Mouse (Mus musculus) neural tube, embryonic 11.5 days (tissue): ENCODE measurements around the gene Sh3pxd2a. TPM values are rescaled to one million over a fixed set of nuclear protein-coding genes. Genes with fewer than 3 reads are reported as not detected.

Experiments used
- ATAC-seq: fragments of 200-750 bp; cut with Nextera tagmentation; 2 replicates; pipeline ENCODE4 v1.8.0; 2017; ENCODE audit warnings: moderate number of reproducible peaks, mild to moderate bottlenecking, moderate TSS enrichment, moderate library complexity; ENCODE audit not compliant: insufficient read depth, low FRiP score, low TSS enrichment
- DNase-seq: peaks from one replicate; pipeline ENCODE4 v3.0.0-alpha.2; 2015; ENCODE audit warnings: low spot score
- H3K27ac ChIP-seq: fragments of 300-500 bp; sonication (generic); 2 replicates; pipeline ENCODE4 v1.5.1; 2014; ENCODE audit warnings: low read depth, mild to moderate bottlenecking, low read length
- H3K27me3 ChIP-seq: fragments of 300-500 bp; sonication (generic); 2 replicates; pipeline ENCODE4 v1.6.1; 2014; ENCODE audit warnings: mild to moderate bottlenecking, low read length, mixed read lengths; ENCODE audit not compliant: control insufficient read depth, insufficient read depth
- H3K36me3 ChIP-seq: fragments of 300-500 bp; sonication (generic); 2 replicates; pipeline ENCODE4 v1.6.1; 2014; ENCODE audit warnings: mild to moderate bottlenecking, low read length, moderate library complexity, mixed read lengths; ENCODE audit not compliant: control insufficient read depth, insufficient read depth
- H3K4me1 ChIP-seq: fragments of 300-500 bp; sonication (generic); 2 replicates; pipeline ENCODE4 v1.6.1; 2014; ENCODE audit warnings: low read length, mixed read lengths; ENCODE audit not compliant: control insufficient read depth, insufficient read depth
- H3K4me2 ChIP-seq: fragments of 300-500 bp; sonication (generic); 2 replicates; pipeline ENCODE4 v1.6.1; 2014; ENCODE audit warnings: low read depth, mild to moderate bottlenecking, moderate library complexity
- H3K4me3 ChIP-seq: fragments of 300-500 bp; sonication (generic); 2 replicates; pipeline ENCODE4 v1.5.1; 2014; ENCODE audit warnings: low read depth, low read length
- H3K9ac ChIP-seq: fragments of 300-500 bp; sonication (generic); 2 replicates; pipeline ENCODE4 v1.6.1; 2014; ENCODE audit warnings: mild to moderate bottlenecking, low read length
- H3K9me3 ChIP-seq: fragments of 300-500 bp; sonication (generic); 2 replicates; pipeline ENCODE4 v1.6.1; 2016; ENCODE audit warnings: low read length; ENCODE audit not compliant: control insufficient read depth
- whole genome bisulfite sequencing: fragments of 180-500 bp; shearing (Covaris S2); extraction: QIAGEN DNeasy Blood & Tissue Kit; methylation state at CpG from one replicate; pipeline ENCODE4 v1.1.7; 2014; 5-methylcytosine and 5-hydroxymethylcytosine counted together
- polyA plus RNA-seq: library from polyadenylated mRNA; unstranded; fragments of >200 nt; fragmentation: Nextera tagmentation; extraction: Ambion mirVana; gene quantifications from 2 replicates; pipeline ENCODE4 v1.2.1, GENCODE M21; 2014

The Sh3pxd2a gene
- polyA plus RNA-seq, 1 experiment from 2014 or later, result 4.7 TPM

GRCm38 (mm10) chr19:47440967-47441366, 23.2 kb downstream of the Sh3pxd2a start:
- Histone ChIP-seq H3K27me3 (no peaks in the 10 kb centered on the region), H3K36me3 (no peaks in the 10 kb centered on the region), H3K4me2 (no peak overlapping the region), H3K4me3 (no peak overlapping the region), H3K4me1 (peaks cover 16% of the 10 kb centered on the region), H3K27ac (no peak overlapping the region), H3K9ac (no peak overlapping the region), H3K9me3 (no peaks in the 10 kb centered on the region)
- DNase-seq (no peak), ATAC-seq (no peak)
- WGBS, result 83% methylated on average over 4 of the region's 4 CpGs

- no peak overlapping the region for H3K4me3 ChIP-seq
- H3K27me3 ChIP-seq, result no peaks in the 10 kb centered on the region
- DNase-seq (no peak), ATAC-seq (no peak)
- H3K9me3 ChIP-seq, result no peaks in the 10 kb centered on the region
- H3K4me2 ChIP-seq, result no peak overlapping the region
- H3K36me3 ChIP-seq, result no peaks in the 10 kb centered on the region
- H3K4me1 ChIP-seq, result peaks cover 16% of the 10 kb centered on the region
- H3K27ac ChIP-seq, result no peak overlapping the region
- no peak overlapping the region for H3K9ac ChIP-seq
- WGBS, result 96% methylated on average over 7 of the region's 7 CpGs
Measured at GRCm38 (mm10) chr19:47440435-47440803, 23.8 kb downstream of the Sh3pxd2a start.

- peaks cover 16% of the 10 kb centered on the region for H3K4me1 ChIP-seq
- ATAC-seq, result no peak
- H3K4me2 ChIP-seq, result no peak overlapping the region
- WGBS, result 84% methylated on average over 9 of the region's 9 CpGs
- H3K27ac ChIP-seq, result no peak overlapping the region
- H3K9me3 ChIP-seq, result no peaks in the 10 kb centered on the region
- H3K4me3 ChIP-seq, result no peak overlapping the region
- DNase-seq, result no peak
- no peak overlapping the region for H3K9ac ChIP-seq
- H3K27me3 ChIP-seq, result no peaks in the 10 kb centered on the region
- H3K36me3 ChIP-seq, result no peaks in the 10 kb centered on the region
Measured at GRCm38 (mm10) chr19:47439726-47440434, 24.3 kb downstream of the Sh3pxd2a start.

GRCm38 (mm10) chr19:47438445-47438844, 25.8 kb downstream of the Sh3pxd2a start:
- H3K27ac ChIP-seq, result no peak overlapping the region
- DNase-seq (no peak), ATAC-seq (no peak)
- H3K9me3 ChIP-seq, result no peaks in the 10 kb centered on the region
- peaks cover 4% of the 10 kb centered on the region for H3K4me1 ChIP-seq
- no peak overlapping the region for H3K9ac ChIP-seq
- H3K36me3 ChIP-seq, result no peaks in the 10 kb centered on the region
- H3K27me3 ChIP-seq, result no peaks in the 10 kb centered on the region
- no peak overlapping the region for H3K4me2 ChIP-seq
- 72% methylated on average over 5 of the region's 5 CpGs for WGBS
- H3K4me3 ChIP-seq, result no peak overlapping the region

GRCm38 (mm10) chr19:47437040-47437439, 27.2 kb downstream of the Sh3pxd2a start:
- no peaks in the 10 kb centered on the region for H3K36me3 ChIP-seq
- H3K4me2 ChIP-seq, result no peak overlapping the region
- H3K4me1 ChIP-seq, result peaks cover 6% of the 10 kb centered on the region; the same call in 1 of the 2 replicates
- no peak overlapping the region for H3K4me3 ChIP-seq
- H3K27ac ChIP-seq, result no peak overlapping the region
- H3K9ac ChIP-seq, result no peak overlapping the region
- H3K9me3 ChIP-seq, result no peaks in the 10 kb centered on the region
- ATAC-seq (no peak), DNase-seq (no peak)
- 90% methylated on average over 4 of the region's 4 CpGs for WGBS
- no peaks in the 10 kb centered on the region for H3K27me3 ChIP-seq

- Histone ChIP-seq H3K4me3 (no peak overlapping the region), H3K4me1 (peaks cover 2% of the 10 kb centered on the region; the same call in 1 of the 2 replicates), H3K9ac (no peak overlapping the region), H3K9me3 (no peaks in the 10 kb centered on the region), H3K27ac (no peak overlapping the region), H3K36me3 (no peaks in the 10 kb centered on the region), H3K4me2 (no peak overlapping the region), H3K27me3 (no peaks in the 10 kb centered on the region)
- DNase-seq (no peak), ATAC-seq (no peak)
- WGBS, result 87% methylated on average over 8 of the region's 8 CpGs
Measured at GRCm38 (mm10) chr19:47436236-47436635, 28.0 kb downstream of the Sh3pxd2a start.

DNA sequence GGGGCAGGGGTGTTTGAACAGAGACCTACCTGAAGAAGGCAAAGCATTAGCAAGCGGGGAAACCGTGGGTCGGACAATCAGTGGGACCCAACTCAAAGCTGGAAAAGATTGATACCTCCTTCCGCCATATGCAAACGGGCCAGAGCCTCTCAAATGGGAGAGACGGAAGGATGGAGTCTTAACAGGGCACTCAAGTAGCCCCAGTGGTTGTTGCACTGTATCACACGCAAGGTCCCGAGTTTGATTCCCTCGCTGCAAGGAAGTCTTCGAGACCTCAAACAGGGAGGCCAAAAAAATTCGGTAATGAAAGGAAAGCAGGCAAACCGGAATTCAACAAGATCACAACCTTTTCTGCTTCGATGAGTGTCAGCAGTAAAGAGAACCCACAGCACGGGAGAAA, 29.5 kb downstream of the Sh3pxd2a start:
- Histone ChIP-seq H3K9ac (no peak overlapping the region), H3K27me3 (no peaks in the 10 kb centered on the region), H3K36me3 (no peaks in the 10 kb centered on the region), H3K4me2 (no peak overlapping the region), H3K9me3 (no peaks in the 10 kb centered on the region), H3K27ac (no peak overlapping the region), H3K4me3 (no peak overlapping the region), H3K4me1 (peaks cover 2% of the 10 kb centered on the region; the same call in 1 of the 2 replicates)
- DNase-seq (no peak), ATAC-seq (no peak)
- 95% methylated on average over 14 of the region's 14 CpGs for WGBS

DNA sequence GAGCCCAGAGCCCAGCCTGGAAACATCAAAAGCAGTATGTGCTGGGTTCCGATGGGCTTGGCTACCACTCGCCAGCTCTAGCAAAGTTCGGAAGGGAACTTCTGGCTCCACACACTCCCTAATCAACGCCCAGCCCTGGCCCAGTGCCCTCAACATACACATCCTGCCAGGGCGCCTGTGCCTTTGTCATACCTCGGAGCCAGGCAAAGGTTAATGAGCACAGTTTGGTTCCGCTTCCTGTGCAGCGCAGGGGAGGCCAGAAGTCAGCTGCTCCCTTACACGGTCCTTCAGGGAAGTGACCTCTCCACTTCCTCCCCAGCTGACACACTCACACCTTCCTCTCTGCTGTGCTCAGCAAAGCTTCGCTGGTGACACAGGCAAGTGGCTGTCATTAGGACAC, 31.9 kb downstream of the Sh3pxd2a start:
- WGBS, result 49% methylated on average over 10 of the region's 10 CpGs
- no peak overlapping the region for H3K4me2 ChIP-seq
- no peaks in the 10 kb centered on the region for H3K9me3 ChIP-seq
- no peaks in the 10 kb centered on the region for H3K36me3 ChIP-seq
- H3K4me1 ChIP-seq, result peaks cover 12% of the 10 kb centered on the region
- no peak for DNase-seq
- no peak overlapping the region for H3K9ac ChIP-seq
- H3K27me3 ChIP-seq, result no peaks in the 10 kb centered on the region
- H3K27ac ChIP-seq, result no peak overlapping the region
- no peak overlapping the region for H3K4me3 ChIP-seq
- no peak for ATAC-seq

DNA sequence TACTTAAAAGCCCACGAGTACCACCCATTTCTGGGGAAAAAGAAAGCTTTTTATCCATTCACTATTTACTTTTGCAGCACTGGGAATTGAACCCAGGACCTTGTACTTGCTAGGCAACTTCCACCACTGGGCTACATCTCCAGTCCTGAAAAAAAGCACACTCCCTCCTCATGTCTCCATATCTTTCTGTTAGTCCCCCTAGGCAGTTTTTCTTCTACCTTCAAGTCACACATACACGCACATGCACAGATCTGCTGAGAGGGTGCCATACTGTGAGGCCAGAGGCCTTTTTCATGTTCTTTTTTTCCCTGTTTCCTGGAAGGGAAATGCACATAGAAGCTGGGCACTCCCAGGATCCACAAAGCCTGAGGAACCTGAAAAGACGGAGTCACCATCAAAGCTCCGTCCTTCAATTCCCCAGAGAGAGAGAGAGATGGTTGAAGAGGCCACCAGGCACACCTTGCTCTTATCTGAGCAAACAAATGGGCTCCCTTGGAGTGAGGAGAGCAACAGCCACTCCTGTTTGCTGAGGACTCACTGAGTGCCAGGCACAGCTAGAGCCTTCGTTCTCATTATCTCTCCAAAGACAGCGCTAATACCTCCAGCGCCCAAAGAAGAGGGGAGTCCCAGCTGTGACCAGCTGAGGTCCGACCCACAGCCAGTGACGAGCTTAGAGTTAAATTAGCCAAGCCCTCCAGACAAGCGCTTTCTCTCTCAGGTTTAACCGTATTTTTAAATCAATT, 32.8 kb downstream of the Sh3pxd2a start:
- H3K27me3 ChIP-seq, result no peaks in the 10 kb centered on the region
- H3K4me3 ChIP-seq, result no peak overlapping the region
- H3K36me3 ChIP-seq, result no peaks in the 10 kb centered on the region
- ATAC-seq (no peak), DNase-seq (no peak)
- H3K4me2 ChIP-seq, result no peak overlapping the region
- H3K27ac ChIP-seq, result no peak overlapping the region
- 69% methylated on average over 11 of the region's 11 CpGs for WGBS
- H3K4me1 ChIP-seq, result peaks cover 12% of the 10 kb centered on the region
- H3K9ac ChIP-seq, result no peak overlapping the region
- no peaks in the 10 kb centered on the region for H3K9me3 ChIP-seq
